Mouse (Mus musculus) liver, adult 2 months (tissue): ENCODE results near the gene Tfdp1. TPM values are rescaled to one million over a fixed set of nuclear protein-coding genes. Genes with fewer than 3 reads are reported as not detected.
A peak's percentile ranks its signal among the peaks of the same experiment; 100 is the strongest.
"Not testable (repeated sequence)": the region's sequence is repeated elsewhere in the genome, so short reads cannot be mapped to it uniquely, and the experiment has no call there.

Experiments
- DNase-seq: peaks from one replicate; pipeline ENCODE4 v3.0.0-alpha.2; 2011; ENCODE audit warnings: low read depth, low spot score; ENCODE audit errors: extremely low read depth
- H3K27ac ChIP-seq: fragments of 200-500 bp; replicated peaks from 2 replicates; pipeline ENCODE4 v1.5.1; 2012; ENCODE audit warnings: low read depth, mild to moderate bottlenecking, control low read depth, inconsistent platforms, low read length; ENCODE audit not compliant: insufficient read depth
- H3K27me3 ChIP-seq: fragments of 200-500 bp; 2 replicates; pipeline ENCODE4 v1.6.1; 2012; ENCODE audit warnings: mild to moderate bottlenecking, moderate library complexity, low read length, inconsistent platforms; ENCODE audit not compliant: control insufficient read depth, insufficient read depth
- H3K36me3 ChIP-seq: fragments of 200-500 bp; 2 replicates; pipeline ENCODE4 v1.6.1; 2012; ENCODE audit warnings: low read length, inconsistent platforms; ENCODE audit not compliant: control insufficient read depth, insufficient read depth
- H3K4me1 ChIP-seq: fragments of 200-500 bp; 2 replicates; pipeline ENCODE4 v1.6.1; 2011; ENCODE audit warnings: low read length; ENCODE audit not compliant: control insufficient read depth, insufficient read depth
- H3K4me3 ChIP-seq: fragments of 200-500 bp; 2 replicates; pipeline ENCODE4 v1.5.1; 2011; ENCODE audit warnings: low read depth, mild to moderate bottlenecking, control low read depth, low read length, moderate library complexity; ENCODE audit not compliant: insufficient read depth
- H3K79me2 ChIP-seq: fragments of 200-500 bp; 2 replicates; pipeline ENCODE4 v1.6.1; 2012; ENCODE audit warnings: inconsistent platforms, mild to moderate bottlenecking, low read length, moderate library complexity; ENCODE audit not compliant: control insufficient read depth, insufficient read depth
- H3K9ac ChIP-seq: fragments of 200-500 bp; 2 replicates; pipeline ENCODE4 v1.6.1; 2012; ENCODE audit warnings: low read depth, mild to moderate bottlenecking, control low read depth, inconsistent platforms, low read length
- CTCF ChIP-seq: fragments of 200-500 bp; IDR thresholded peaks from 2 replicates; pipeline ENCODE4 v1.5.1; 2011; ENCODE audit warnings: low read depth, low read length, control low read depth
- POLR2A ChIP-seq: fragments of 200-500 bp; IDR thresholded peaks from 2 replicates; pipeline ENCODE4 v1.6.1; 2011; ENCODE audit warnings: low read length, control low read depth; ENCODE audit not compliant: insufficient read depth; ENCODE audit errors: extremely low read depth
- WGBS: fragments of 180-500 bp; shearing (Covaris S2); methylation state at CpG from one replicate; pipeline ENCODE4 v1.1.7; 2018; 5-methylcytosine and 5-hydroxymethylcytosine counted together
- polyA plus RNA-seq: library from polyadenylated mRNA; depleted of rRNA; stranded (reverse); fragments of >200 nt; gene quantifications from 2 replicates; pipeline ENCODE4 v1.2.3, GENCODE M21; 2012
- total RNA-seq: library from RNA; depleted of rRNA; stranded (reverse); fragments of >200 nt; gene quantifications from 2 replicates; pipeline ENCODE4 v1.2.3, GENCODE M21; 2014

Gene Tfdp1
- total and polyA plus RNA-seq, 2 experiments = 12.9 to 13.2 TPM

- Histone ChIP-seq H3K27me3 (no peaks in the 10 kb centered on the region), H3K27ac (peak overlapping the region; percentile 38; the same call in 1 of the 2 replicates), H3K4me3 (no peak overlapping the region), H3K4me1 (no peaks in the 10 kb centered on the region; the same call in 1 of the 2 replicates), H3K36me3 (no peaks in the 10 kb centered on the region), H3K79me2 (no peaks in the 10 kb centered on the region), H3K9ac (no peak overlapping the region)
- WGBS = 18% methylated on average over 5 of the region's 5 CpGs
- TF ChIP-seq CTCF = peak; percentile 54
- no peak for TF ChIP-seq POLR2A
- DNase-seq = peak; percentile 85
Observed at GRCm38 (mm10) chr8:13326598-13326997, 12.0 kb upstream of the Tfdp1 start.

GRCm38 (mm10) chr8:13334671-13335070 is 3.9 kb upstream of the Tfdp1 start:
- no peak overlapping the region for H3K27ac ChIP-seq
- DNase-seq = no peak
- no peaks in the 10 kb centered on the region for H3K36me3 ChIP-seq
- H3K27me3 ChIP-seq = no peaks in the 10 kb centered on the region
- H3K79me2 ChIP-seq = peaks cover 4% of the 10 kb centered on the region; the same call in 1 of the 2 replicates
- H3K9ac ChIP-seq = no peak overlapping the region
- H3K4me1 ChIP-seq = peaks cover 5% of the 10 kb centered on the region; the same call in 1 of the 2 replicates
- TF ChIP-seq POLR2A (no peak), CTCF (peak; percentile 22; the same call in 1 of the 2 replicates)
- H3K4me3 ChIP-seq = no peak overlapping the region
- WGBS = 61% methylated on average over 1 of the region's 1 CpGs

GRCm38 (mm10) chr8:13337245-13337644 is 1.3 kb upstream of the Tfdp1 start:
- H3K9ac ChIP-seq, H3K27ac ChIP-seq: not testable (repeated sequence)
- 20% methylated on average over 6 of the region's 6 CpGs for WGBS

GRCm38 (mm10) chr8:13337678-13338077 is 873 bp upstream of the Tfdp1 start:
- 54% methylated on average over 3 of the region's 3 CpGs for WGBS
- Histone ChIP-seq H3K4me3 (no peak overlapping the region), H3K27ac (no peak overlapping the region), H3K27me3 (no peaks in the 10 kb centered on the region), H3K36me3 (no peaks in the 10 kb centered on the region), H3K4me1 (peaks cover 5% of the 10 kb centered on the region; the same call in 1 of the 2 replicates), H3K9ac (no peak overlapping the region), H3K79me2 (peaks cover 13% of the 10 kb centered on the region; the same call in 1 of the 2 replicates)
- TF ChIP-seq POLR2A = no peak
- TF ChIP-seq CTCF = no peak
- DNase-seq = peak; percentile 12

More at GRCm38 (mm10) chr8:13337245-13337644, 1.3 kb upstream of the Tfdp1 start:
- not testable (repeated sequence) for H3K36me3 ChIP-seq, H3K4me3 ChIP-seq, H3K27me3 ChIP-seq, H3K4me1 ChIP-seq
- peak; percentile 67 for DNase-seq
- H3K79me2 ChIP-seq = peaks cover 13% of the 10 kb centered on the region; the same call in 1 of the 2 replicates

- DNase-seq = peak; percentile 34
- no peaks in the 10 kb centered on the region for H3K27me3 ChIP-seq
- no peak for TF ChIP-seq CTCF
- TF ChIP-seq POLR2A = no peak
- peak overlapping the region; percentile 2; the same call in 1 of the 2 replicates for H3K27ac ChIP-seq
- peaks cover 13% of the 10 kb centered on the region; the same call in 1 of the 2 replicates for H3K79me2 ChIP-seq
- peak overlapping the region; percentile 61 for H3K4me3 ChIP-seq
- WGBS = under 1% methylated on average over 63 of the region's 70 CpGs
- H3K9ac ChIP-seq = peak overlapping the region; percentile 95
- H3K4me1 ChIP-seq = peaks cover 5% of the 10 kb centered on the region; the same call in 1 of the 2 replicates
- H3K36me3 ChIP-seq = peaks cover 2% of the 10 kb centered on the region; the same call in 1 of the 2 replicates
Observed at GRCm38 (mm10) chr8:13338901-13339645, 522 bp downstream of the Tfdp1 start.

- H3K27me3 ChIP-seq = no peaks in the 10 kb centered on the region
Observed at GRCm38 (mm10) chr8:13339646-13339990, 1.1 kb downstream of the Tfdp1 start.

More at GRCm38 (mm10) chr8:13339646-13339990, 1.1 kb downstream of the Tfdp1 start:
- H3K4me3 ChIP-seq = no peak overlapping the region
- DNase-seq = no peak
- H3K36me3 ChIP-seq = peaks cover 2% of the 10 kb centered on the region; the same call in 1 of the 2 replicates
- H3K79me2 ChIP-seq = peaks cover 13% of the 10 kb centered on the region; the same call in 1 of the 2 replicates
- H3K27ac ChIP-seq = no peak overlapping the region
- WGBS = 47% methylated on average over 11 of the region's 11 CpGs
- no peak overlapping the region for H3K9ac ChIP-seq
- peaks cover 5% of the 10 kb centered on the region; the same call in 1 of the 2 replicates for H3K4me1 ChIP-seq
- no peak for TF ChIP-seq POLR2A
- no peak for TF ChIP-seq CTCF
